Mouse (Mus musculus) heart, embryonic 11.5 days (tissue): ENCODE data around the gene Pkp4. TPM values are rescaled to one million over a fixed set of nuclear protein-coding genes. Genes with fewer than 3 reads are reported as not detected.

Source experiments
- ATAC-seq: fragments of 200-750 bp; cut with Nextera tagmentation; replicated peaks from 2 replicates; pipeline ENCODE4 v1.8.0; 2017; ENCODE audit warnings: moderate library complexity; ENCODE audit not compliant: insufficient number of reproducible peaks, low FRiP score, low TSS enrichment
- H3K27ac ChIP-seq: fragments of 300-500 bp; sonication (generic); 2 replicates; pipeline ENCODE4 v1.5.1; 2014; ENCODE audit warnings: mild to moderate bottlenecking, low read depth, low read length
- H3K27me3 ChIP-seq: fragments of 300-500 bp; sonication (generic); 2 replicates; pipeline ENCODE4 v1.6.1; 2014; ENCODE audit warnings: mild to moderate bottlenecking, low read length, mixed read lengths; ENCODE audit not compliant: control insufficient read depth, insufficient read depth
- H3K36me3 ChIP-seq: fragments of 300-500 bp; sonication (generic); 2 replicates; pipeline ENCODE4 v1.6.1; 2014; ENCODE audit warnings: mild to moderate bottlenecking, low read length, moderate library complexity, mixed read lengths; ENCODE audit not compliant: control insufficient read depth, insufficient read depth
- H3K4me1 ChIP-seq: fragments of 300-500 bp; sonication (generic); 2 replicates; pipeline ENCODE4 v1.6.1; 2014; ENCODE audit warnings: low read length; ENCODE audit not compliant: control insufficient read depth, insufficient read depth
- H3K4me2 ChIP-seq: fragments of 300-500 bp; sonication (generic); 2 replicates; pipeline ENCODE4 v1.6.1; 2014; ENCODE audit warnings: mild to moderate bottlenecking, moderate library complexity
- H3K4me3 ChIP-seq: fragments of 300-500 bp; sonication (generic); 2 replicates; pipeline ENCODE4 v1.5.1; 2014; ENCODE audit warnings: low read depth, low read length
- H3K9ac ChIP-seq: fragments of 300-500 bp; sonication (generic); 2 replicates; pipeline ENCODE4 v1.6.1; 2014; ENCODE audit warnings: mild to moderate bottlenecking, low read depth, low read length, moderate library complexity
- H3K9me3 ChIP-seq: fragments of 300-500 bp; sonication (generic); replicated peaks from 2 replicates; pipeline ENCODE4 v1.6.1; 2016; ENCODE audit warnings: low read length; ENCODE audit not compliant: control insufficient read depth
- WGBS: fragments of 180-500 bp; shearing (Covaris S2); extraction: QIAGEN DNeasy Blood & Tissue Kit; methylation state at CpG from one replicate; pipeline ENCODE4 v1.1.7; 2014; ENCODE audit not compliant: insufficient replicate concordance; 5-methylcytosine and 5-hydroxymethylcytosine counted together
- polyA plus RNA-seq: library from polyadenylated mRNA; unstranded; fragments of >200 nt; fragmentation: Nextera tagmentation; extraction: Ambion mirVana; gene quantifications from 2 replicates; pipeline ENCODE4 v1.2.1, GENCODE M21; 2014

Pkp4 gene
- polyA plus RNA-seq, 1 experiment from 2014 or later: 37.6 TPM

DNA sequence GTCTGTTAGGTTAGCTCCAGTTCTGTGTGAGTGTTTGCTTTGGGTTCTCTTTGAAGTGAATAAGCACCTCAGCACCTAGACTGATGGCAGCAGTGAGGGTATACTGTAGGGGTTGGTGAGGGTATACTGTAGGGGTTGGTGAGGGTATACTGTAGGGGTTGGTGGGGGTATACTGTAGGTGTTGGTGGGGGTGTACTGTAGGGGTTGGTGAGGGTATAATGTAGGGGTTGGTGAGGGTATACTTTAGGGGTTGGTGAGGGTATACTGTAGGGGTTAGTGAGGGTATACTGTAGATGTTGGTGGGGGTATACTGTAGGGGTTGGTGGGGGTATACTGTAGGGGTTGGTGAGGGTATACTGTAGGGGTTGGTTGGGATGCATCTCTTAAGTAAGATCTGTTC is 92.2 kb downstream of the Pkp4 start:
- no peaks in the 10 kb centered on the region for H3K36me3 ChIP-seq
- H3K27me3 ChIP-seq: no peaks in the 10 kb centered on the region
- ATAC-seq: no peak

GRCm38 (mm10) chr2:59253435-59253834 is 92.8 kb downstream of the Pkp4 start:
- ATAC-seq: no peak
- no peak overlapping the region for H3K4me2 ChIP-seq
- no peak overlapping the region for H3K27ac ChIP-seq
- no peak overlapping the region for H3K4me3 ChIP-seq
- no peaks in the 10 kb centered on the region for H3K36me3 ChIP-seq
- H3K9ac ChIP-seq: no peak overlapping the region
- no peaks in the 10 kb centered on the region for H3K27me3 ChIP-seq
- peaks cover 2% of the 10 kb centered on the region; the same call in 1 of the 2 replicates for H3K4me1 ChIP-seq
- WGBS: 88% methylated on average over 3 of the region's 3 CpGs
- no peaks in the 10 kb centered on the region for H3K9me3 ChIP-seq

More for the DNA sequence above, 92.2 kb downstream of the Pkp4 start:
- no peaks in the 10 kb centered on the region for H3K4me1 ChIP-seq
- H3K4me2 ChIP-seq: no peak overlapping the region
- H3K9ac ChIP-seq: no peak overlapping the region
- no peaks in the 10 kb centered on the region for H3K9me3 ChIP-seq
- no peak overlapping the region for H3K27ac ChIP-seq
- no peak overlapping the region for H3K4me3 ChIP-seq

DNA sequence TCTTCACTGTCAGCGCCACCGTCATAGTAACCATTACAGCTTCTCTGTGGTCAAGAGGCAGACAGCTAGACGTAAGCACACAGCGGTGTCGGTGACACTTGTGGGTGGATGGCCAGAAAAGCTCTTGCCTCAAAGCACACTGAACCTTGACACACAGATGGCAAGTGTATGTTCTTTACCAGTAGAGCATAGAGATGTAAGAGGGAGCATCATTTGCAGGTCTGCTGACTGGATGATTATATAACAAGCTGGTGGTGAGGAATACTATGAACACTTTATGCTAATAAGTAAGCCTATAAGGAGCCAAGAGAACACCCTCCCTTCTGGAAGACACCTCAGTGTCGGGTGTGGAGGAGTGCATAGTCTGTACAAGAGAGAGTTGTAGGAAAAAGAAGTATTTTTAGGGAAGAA is 98.2 kb downstream of the Pkp4 start:
- H3K9ac ChIP-seq: no peak overlapping the region
- 74% methylated on average over 6 of the region's 6 CpGs for WGBS
- no peaks in the 10 kb centered on the region for H3K27me3 ChIP-seq
- no peak for ATAC-seq
- H3K27ac ChIP-seq: no peak overlapping the region
- no peak overlapping the region for H3K4me3 ChIP-seq
- H3K4me1 ChIP-seq: peaks cover 6% of the 10 kb centered on the region; the same call in 1 of the 2 replicates
- H3K9me3 ChIP-seq: no peaks in the 10 kb centered on the region
- no peaks in the 10 kb centered on the region for H3K36me3 ChIP-seq
- no peak overlapping the region for H3K4me2 ChIP-seq

DNA sequence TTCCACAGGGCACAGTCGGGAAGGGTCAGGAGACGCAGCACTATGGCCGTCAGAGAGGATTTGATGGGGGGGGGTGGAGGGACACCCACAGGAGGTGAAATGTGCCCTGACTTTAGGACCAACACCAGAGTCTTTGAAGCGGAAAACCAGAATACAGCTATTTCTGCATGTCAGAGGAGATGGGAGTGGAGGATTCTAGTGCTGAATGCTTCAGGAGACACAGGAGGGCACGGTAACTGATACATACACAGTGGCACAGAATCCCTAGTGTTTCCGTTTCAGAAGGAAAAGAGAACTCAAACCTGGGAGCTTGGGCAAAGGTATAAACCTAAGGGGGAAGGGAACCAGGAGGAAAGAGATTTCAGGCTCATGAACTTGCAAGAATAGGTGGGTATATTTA is 98.7 kb downstream of the Pkp4 start:
- 91% methylated on average over 6 of the region's 6 CpGs for WGBS
- H3K27me3 ChIP-seq: no peaks in the 10 kb centered on the region
- H3K4me2 ChIP-seq: no peak overlapping the region
- ATAC-seq: no peak
- no peaks in the 10 kb centered on the region for H3K9me3 ChIP-seq
- H3K36me3 ChIP-seq: no peaks in the 10 kb centered on the region
- peaks cover 6% of the 10 kb centered on the region; the same call in 1 of the 2 replicates for H3K4me1 ChIP-seq
- no peak overlapping the region for H3K9ac ChIP-seq
- H3K4me3 ChIP-seq: no peak overlapping the region
- no peak overlapping the region for H3K27ac ChIP-seq

- Histone ChIP-seq H3K9me3 (no peaks in the 10 kb centered on the region), H3K27ac (no peak overlapping the region), H3K27me3 (no peaks in the 10 kb centered on the region), H3K4me2 (no peak overlapping the region), H3K36me3 (no peaks in the 10 kb centered on the region), H3K4me3 (no peak overlapping the region), H3K9ac (no peak overlapping the region), H3K4me1 (peaks cover 6% of the 10 kb centered on the region; the same call in 1 of the 2 replicates)
- WGBS: 68% methylated on average over 2 of the region's 2 CpGs
- no peak for ATAC-seq
Measured at GRCm38 (mm10) chr2:59261203-59261602, 100.6 kb downstream of the Pkp4 start.

GRCm38 (mm10) chr2:59266428-59266827 is 105.8 kb downstream of the Pkp4 start:
- Histone ChIP-seq H3K27me3 (no peaks in the 10 kb centered on the region), H3K4me2 (no peak overlapping the region)
- no peak for ATAC-seq

DNA sequence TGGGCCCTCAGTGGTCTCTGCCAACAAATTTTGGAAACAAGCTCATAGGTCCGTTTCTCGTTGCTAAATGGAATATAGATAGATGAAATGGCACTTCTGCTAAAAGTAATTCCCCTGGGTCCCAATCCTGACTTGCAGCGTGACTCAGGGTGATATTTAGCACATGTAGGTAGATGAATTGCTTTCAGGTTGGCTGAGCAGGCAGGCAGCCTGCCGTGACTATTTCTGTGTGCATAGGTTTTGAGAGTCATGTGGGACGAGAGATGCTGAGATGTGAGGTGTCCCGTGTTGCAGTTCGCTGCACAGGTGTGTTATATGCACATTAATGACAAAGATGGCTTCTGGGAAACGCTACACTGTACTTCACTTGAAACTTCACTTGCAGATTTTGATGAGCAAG is 111.2 kb downstream of the Pkp4 start:
- no peaks in the 10 kb centered on the region for H3K9me3 ChIP-seq
- peaks cover 14% of the 10 kb centered on the region; the same call in 1 of the 2 replicates for H3K4me1 ChIP-seq
- H3K4me3 ChIP-seq: no peak overlapping the region
- H3K27ac ChIP-seq: no peak overlapping the region
- H3K4me2 ChIP-seq: no peak overlapping the region
- H3K27me3 ChIP-seq: no peaks in the 10 kb centered on the region
- no peak overlapping the region for H3K9ac ChIP-seq
- no peak for ATAC-seq
- WGBS: 90% methylated on average over 8 of the region's 8 CpGs
- no peaks in the 10 kb centered on the region for H3K36me3 ChIP-seq

More at GRCm38 (mm10) chr2:59266428-59266827, 105.8 kb downstream of the Pkp4 start:
- 61% methylated on average over 14 of the region's 14 CpGs for WGBS
- no peak overlapping the region for H3K27ac ChIP-seq
- no peak overlapping the region for H3K4me3 ChIP-seq
- no peak overlapping the region for H3K9ac ChIP-seq
- peaks cover 14% of the 10 kb centered on the region; the same call in 1 of the 2 replicates for H3K4me1 ChIP-seq
- H3K9me3 ChIP-seq: no peaks in the 10 kb centered on the region
- no peaks in the 10 kb centered on the region for H3K36me3 ChIP-seq

DNA sequence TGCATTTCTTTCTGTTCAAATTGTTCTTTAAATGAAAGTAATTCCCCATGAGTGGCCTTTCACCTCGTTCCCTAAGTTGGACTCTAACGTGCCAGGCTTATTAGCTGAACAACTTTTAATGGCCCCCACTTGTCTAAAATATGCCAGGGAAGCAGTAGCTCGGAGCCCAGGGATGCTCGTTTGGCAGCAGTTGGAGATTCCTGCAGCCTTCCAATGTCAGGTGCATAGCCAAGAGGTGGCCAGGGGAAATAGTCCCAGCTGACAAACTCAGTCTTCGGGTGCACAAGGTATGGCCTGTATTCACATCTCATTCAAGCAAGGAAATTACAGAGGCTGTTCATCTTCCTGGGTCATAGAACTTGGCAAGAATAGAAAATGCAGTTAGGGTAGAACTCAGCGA is 112.1 kb downstream of the Pkp4 start:
- no peak overlapping the region for H3K4me3 ChIP-seq
- no peak overlapping the region for H3K9ac ChIP-seq
- H3K36me3 ChIP-seq: no peaks in the 10 kb centered on the region
- H3K27ac ChIP-seq: no peak overlapping the region
- no peak for ATAC-seq
- no peaks in the 10 kb centered on the region for H3K9me3 ChIP-seq
- H3K4me2 ChIP-seq: no peak overlapping the region
- H3K27me3 ChIP-seq: no peaks in the 10 kb centered on the region
- peaks cover 14% of the 10 kb centered on the region for H3K4me1 ChIP-seq
- WGBS: 81% methylated on average over 6 of the region's 6 CpGs

DNA sequence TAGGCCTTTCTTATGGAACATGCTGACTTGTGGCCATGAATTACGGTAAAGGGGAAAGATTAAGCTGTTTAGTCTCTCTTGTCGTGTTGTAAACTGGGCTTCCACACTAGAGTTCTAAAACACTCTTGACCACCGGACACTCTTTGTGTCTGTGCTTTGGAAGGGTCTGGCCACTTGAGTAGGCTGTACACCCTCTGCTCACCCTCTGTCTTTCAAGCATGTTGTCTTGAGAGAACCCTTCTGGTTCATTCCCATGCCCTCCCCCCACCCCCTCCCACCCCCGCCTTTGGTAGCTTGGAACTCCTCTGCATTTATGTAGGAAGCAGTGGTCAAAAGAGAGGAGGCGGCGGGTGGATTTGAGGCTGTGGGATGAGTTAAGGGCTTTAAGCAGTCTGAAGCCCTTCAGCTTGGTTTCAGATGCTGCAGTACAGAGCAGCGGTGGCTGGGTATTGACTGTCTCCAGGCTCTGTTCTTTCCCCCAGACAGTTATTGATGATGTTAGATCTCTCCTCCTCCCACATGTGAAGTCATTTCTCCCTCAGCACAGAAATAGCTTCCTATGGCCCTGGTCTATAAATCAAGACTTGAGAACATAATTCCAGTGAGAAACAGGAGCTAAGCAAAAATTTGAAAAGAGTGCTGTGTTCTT is 120.4 kb downstream of the Pkp4 start:
- no peak for ATAC-seq
- Histone ChIP-seq H3K9ac (no peak overlapping the region), H3K4me1 (peaks cover 23% of the 10 kb centered on the region), H3K36me3 (no peaks in the 10 kb centered on the region), H3K9me3 (no peaks in the 10 kb centered on the region), H3K4me2 (no peak overlapping the region), H3K4me3 (no peak overlapping the region), H3K27me3 (no peaks in the 10 kb centered on the region), H3K27ac (no peak overlapping the region; the same call in 1 of the 2 replicates)
- 85% methylated on average over 7 of the region's 7 CpGs for WGBS
